Mouse (Mus musculus): Measurements from ENCODE around the gene Mrps11. TPM values are rescaled to one million over a fixed set of nuclear protein-coding genes. Genes with fewer than 3 reads are reported as not detected.

Gene Mrps11
- total and polyA plus RNA-seq, 3 experiments, result 68.3 to 94.6 (median 75.1) TPM

DNA sequence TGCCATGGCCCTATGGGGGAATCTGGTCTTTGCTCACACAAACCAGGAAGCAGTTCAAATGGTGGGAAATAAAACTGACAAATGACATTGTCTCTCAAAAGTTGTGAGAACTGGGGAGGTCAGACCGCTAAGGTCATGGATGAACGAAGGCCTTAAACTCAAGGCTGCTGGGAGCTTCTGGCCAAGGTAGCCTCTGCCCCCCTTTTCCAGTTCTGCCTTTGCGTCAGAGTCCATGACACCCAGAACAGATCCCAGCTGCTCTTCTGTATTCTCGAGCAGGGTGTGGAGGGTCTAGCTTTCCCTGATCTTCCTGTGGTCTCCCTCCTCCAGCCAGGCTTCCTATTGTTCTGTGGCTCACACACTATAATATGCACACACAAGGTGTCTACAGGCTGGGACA, 24.3 kb downstream of the Mrps11 start:
- no peak overlapping the region for H3K9ac ChIP-seq (ENCODE audit: insufficient read depth, low read depth)
- in situ Hi-C loops (cut with MboI; ENCODE audit: low pct_ligation_motif_present, low pct_unique_long_range_greater_than_20kb, low sequenced_read_pairs), result no loop called here
- peaks cover 8 to 10% of the 10 kb centered on the region in 2 experiments; a peak in 2 of 4 replicates for H3K4me1 ChIP-seq (ENCODE audit: control insufficient read depth in 1 of 2, insufficient read depth in 2 of 2)
- H3K4me2 ChIP-seq (ENCODE audit: insufficient read depth, low read depth, poor library complexity, severe bottlenecking), result no peak overlapping the region
- H3K79me2 ChIP-seq (replicated peaks; ENCODE audit: control insufficient read depth, extremely low read depth, insufficient read depth, poor library complexity, severe bottlenecking), result no peaks in the 10 kb centered on the region
- H3K27ac ChIP-seq (ENCODE audit: insufficient read depth, low read depth), result no peak overlapping the region
- DNase-seq (ENCODE audit: extremely low read depth), result no peak
- H3K36me3 ChIP-seq (replicated peaks in 1 of 2; ENCODE audit: control insufficient read depth in 1 of 2, insufficient read depth in 1 of 2, low read length in 1 of 2), result no peaks in the 10 kb centered on the region
- H3K27me3 ChIP-seq (replicated peaks), result no peaks in the 10 kb centered on the region
- H3K4me3 ChIP-seq (replicated peaks in 1 of 3; ENCODE audit: low read depth in 2 of 3, low read length in 2 of 3, poor library complexity in 1 of 3), result no peak overlapping the region
- no peaks in the 10 kb centered on the region for H3K9me3 ChIP-seq (replicated peaks; ENCODE audit: low read length)
- dilution Hi-C loops (cut with MboI; ENCODE audit: extremely low pct_ligation_motif_present, extremely low pct_unique_long_range_greater_than_20kb, low sequenced_read_pairs), result no loop called here
- TF ChIP-seq HCFC1 (IDR thresholded peaks at IDR 0.05; ENCODE audit: low read depth, low read length), result no peak
- TF ChIP-seq BHLHE40 (IDR thresholded peaks at IDR 0.05; ENCODE audit: low read depth, low read length), result no peak

DNA sequence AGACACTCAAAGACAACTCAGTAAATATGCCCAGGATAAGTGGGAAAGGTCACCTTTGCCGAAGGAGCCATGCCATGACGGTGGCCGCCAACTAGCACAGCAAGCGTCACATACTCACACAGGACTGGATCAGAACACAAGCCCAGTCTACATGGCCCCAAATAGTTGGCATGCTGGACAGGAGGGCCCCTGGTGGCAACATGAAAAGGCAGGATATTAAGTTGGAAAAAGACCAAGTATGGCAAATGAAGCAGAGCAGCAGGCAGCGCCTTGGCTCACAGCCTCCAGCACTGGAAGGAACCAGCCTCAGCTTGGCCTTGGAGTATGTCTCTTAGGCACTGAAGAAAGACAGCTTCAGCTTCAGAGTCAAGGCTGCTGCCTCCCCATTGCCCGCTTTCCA, 30.9 kb downstream of the Mrps11 start:
- Histone ChIP-seq H3K4me2 (ENCODE audit: insufficient read depth, low read depth, poor library complexity, severe bottlenecking) (no peak overlapping the region), H3K79me2 (replicated peaks; ENCODE audit: control insufficient read depth, extremely low read depth, insufficient read depth, poor library complexity, severe bottlenecking) (no peaks in the 10 kb centered on the region), H3K4me3 (replicated peaks in 1 of 3; ENCODE audit: low read depth in 2 of 3, low read length in 2 of 3, poor library complexity in 1 of 3) (no peak overlapping the region), H3K9me3 (replicated peaks; ENCODE audit: low read length) (no peaks in the 10 kb centered on the region), H3K27me3 (replicated peaks) (no peaks in the 10 kb centered on the region), H3K9ac (ENCODE audit: insufficient read depth, low read depth) (no peak overlapping the region), H3K27ac (ENCODE audit: insufficient read depth, low read depth) (no peak overlapping the region), H3K36me3 (replicated peaks in 1 of 2; ENCODE audit: control insufficient read depth in 1 of 2, insufficient read depth in 1 of 2, low read length in 1 of 2) (no peaks in the 10 kb centered on the region), H3K4me1 (ENCODE audit: control insufficient read depth in 1 of 2, insufficient read depth in 2 of 2) (no peaks in the 10 kb centered on the region)
- no peak for TF ChIP-seq ETS1 (conservative IDR thresholded peaks at IDR 0.05; ENCODE audit: low read depth, low read length)
- TF ChIP-seq ZKSCAN1 (IDR thresholded peaks at IDR 0.05; ENCODE audit: borderline replicate concordance, low read depth, low read length), result no peak
- no peak for TF ChIP-seq HCFC1 (IDR thresholded peaks at IDR 0.05; ENCODE audit: low read depth, low read length)
- TF ChIP-seq GABPA (IDR thresholded peaks at IDR 0.05; ENCODE audit: insufficient replicate concordance, low read depth, low read length), result no peak
- TF ChIP-seq MAFK (IDR thresholded peaks at IDR 0.05; ENCODE audit: insufficient replicate concordance, low read length), result no peak
- TF ChIP-seq RCOR1 (conservative IDR thresholded peaks at IDR 0.05; ENCODE audit: low read depth, low read length), result no peak
- TF ChIP-seq MEF2A (IDR thresholded peaks at IDR 0.05; ENCODE audit: borderline replicate concordance, low read depth, low read length), result no peak
- TF ChIP-seq POLR2A (IDR thresholded peaks at IDR 0.05; ENCODE audit: low read depth, low read length), result no peak
- TF ChIP-seq USF1 (IDR thresholded peaks at IDR 0.05; ENCODE audit: low read depth, low read length), result no peak
- TF ChIP-seq NELFE (IDR thresholded peaks at IDR 0.05; ENCODE audit: low read depth, low read length), result no peak
- TF ChIP-seq MAZ (IDR thresholded peaks at IDR 0.05; ENCODE audit: low read depth, low read length), result no peak
- no peak for TF ChIP-seq BHLHE40 (IDR thresholded peaks at IDR 0.05; ENCODE audit: low read depth, low read length)
- no peak for TF ChIP-seq ELF1 (IDR thresholded peaks at IDR 0.05; ENCODE audit: low read depth, low read length)
- in situ Hi-C loops (cut with MboI; ENCODE audit: low pct_ligation_motif_present, low pct_unique_long_range_greater_than_20kb, low sequenced_read_pairs), result no loop called here
- dilution Hi-C loops (cut with MboI; ENCODE audit: extremely low pct_ligation_motif_present, extremely low pct_unique_long_range_greater_than_20kb, low sequenced_read_pairs), result no loop called here
- DNase-seq (ENCODE audit: extremely low read depth), result no peak

GRCm38 (mm10) chr7:78814766-78815165, 31.8 kb downstream of the Mrps11 start:
- H3K9me3 ChIP-seq (replicated peaks; ENCODE audit: low read length), result no peaks in the 10 kb centered on the region
- no peaks in the 10 kb centered on the region for H3K27me3 ChIP-seq (replicated peaks)
- no peaks in the 10 kb centered on the region for H3K79me2 ChIP-seq (replicated peaks; ENCODE audit: control insufficient read depth, extremely low read depth, insufficient read depth, poor library complexity, severe bottlenecking)
- no peak overlapping the region for H3K9ac ChIP-seq (ENCODE audit: insufficient read depth, low read depth)
- H3K36me3 ChIP-seq (replicated peaks in 1 of 2; ENCODE audit: control insufficient read depth in 1 of 2, insufficient read depth in 1 of 2, low read length in 1 of 2), result peaks cover 0 to 4% of the 10 kb centered on the region in 2 experiments
- H3K27ac ChIP-seq (ENCODE audit: insufficient read depth, low read depth), result no peak overlapping the region
- TF ChIP-seq MAZ (IDR thresholded peaks at IDR 0.05; ENCODE audit: low read depth, low read length) (no peak), MXI1 (IDR thresholded peaks at IDR 0.05; ENCODE audit: low read depth, low read length) (no peak)
- dilution Hi-C loops (cut with MboI; ENCODE audit: extremely low pct_ligation_motif_present, extremely low pct_unique_long_range_greater_than_20kb, low sequenced_read_pairs), result no loop called here
- no peak overlapping the region for H3K4me3 ChIP-seq (replicated peaks in 1 of 3; ENCODE audit: low read depth in 2 of 3, low read length in 2 of 3, poor library complexity in 1 of 3)
- no peak overlapping the region for H3K4me2 ChIP-seq (ENCODE audit: insufficient read depth, low read depth, poor library complexity, severe bottlenecking)
- DNase-seq (ENCODE audit: extremely low read depth), result no peak
- H3K4me1 ChIP-seq (ENCODE audit: control insufficient read depth in 1 of 2, insufficient read depth in 2 of 2), result no peaks in the 10 kb centered on the region
- in situ Hi-C loops (cut with MboI; ENCODE audit: low pct_ligation_motif_present, low pct_unique_long_range_greater_than_20kb, low sequenced_read_pairs), result no loop called here
